Mouse (Mus musculus): ENCODE measurements at regions not wholly inside any gene's neighbourhood (a gene's known extent, or its start where the extent isn't known, plus 50 kb on each side); places are given as distances from the start of the nearest gene placed in this dataset.

DNA sequence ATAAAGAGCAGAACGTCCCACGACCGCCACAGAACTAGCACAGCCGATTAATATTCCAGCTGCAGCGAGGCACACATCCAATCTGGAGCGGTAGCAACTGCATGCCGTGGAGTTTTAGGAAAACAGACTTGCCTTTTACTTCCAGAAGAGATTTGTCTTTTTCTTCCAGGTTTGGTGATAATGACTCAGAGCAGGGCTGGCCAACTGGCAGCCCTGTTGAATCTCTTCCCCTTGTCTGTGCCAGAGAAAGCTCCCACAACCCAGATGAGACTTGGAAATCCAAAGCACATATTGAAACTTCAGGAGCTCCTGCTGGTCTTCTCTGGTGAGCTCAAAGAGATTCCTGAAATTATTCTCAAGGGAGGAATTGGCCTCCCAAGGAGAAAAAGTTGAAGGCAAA, 709.8 kb downstream of the Defb40 start:
- TF ChIP-seq CTCF (IDR thresholded peaks at IDR 0.05; ENCODE audit: low read depth) (no peak), EP300 (optimal IDR thresholded peaks at IDR 0.05) (no peak)

Data from stomach, postnatal 0 days (tissue).